Mouse (Mus musculus) lung, postnatal 0 days (tissue): ENCODE measurements at regions not wholly inside any gene's neighbourhood (a gene's known extent, or its start where the extent isn't known, plus 50 kb on each side); places are given as distances from the start of the nearest gene placed in this dataset.
"Not testable (repeated sequence)": the region's sequence is repeated elsewhere in the genome, so short reads cannot be mapped to it uniquely, and the experiment has no call there.

Source experiments
- ATAC-seq: fragments of 200-750 bp; cut with Nextera tagmentation; 2 replicates; pipeline ENCODE4 v1.8.0; 2017; ENCODE audit warnings: moderate library complexity
- DNase-seq: peaks from one replicate; pipeline ENCODE4 v3.0.0-alpha.2; 2016; ENCODE audit warnings: low spot score
- H3K27ac ChIP-seq: fragments of 300-500 bp; sonication (generic); 2 replicates; pipeline ENCODE4 v1.5.1; 2014; ENCODE audit warnings: antibody characterized with exemption, mild to moderate bottlenecking, low read length, mixed read lengths
- H3K27me3 ChIP-seq: fragments of 300-500 bp; sonication (generic); replicated peaks from 2 replicates; pipeline ENCODE4 v1.6.1; 2014; ENCODE audit warnings: low read length, mixed read lengths; ENCODE audit not compliant: insufficient read depth
- H3K36me3 ChIP-seq: fragments of 300-500 bp; sonication (generic); 2 replicates; pipeline ENCODE4 v1.6.1; 2014; ENCODE audit warnings: low read length, mixed read lengths; ENCODE audit not compliant: insufficient read depth
- H3K4me1 ChIP-seq: fragments of 300-500 bp; sonication (generic); 2 replicates; pipeline ENCODE4 v1.6.1; 2014; ENCODE audit warnings: antibody characterized with exemption, low read depth, low read length, mixed read lengths; ENCODE audit not compliant: insufficient read depth
- H3K4me2 ChIP-seq: fragments of 300-500 bp; sonication (generic); replicated peaks from 2 replicates; pipeline ENCODE4 v1.6.1; 2014; ENCODE audit warnings: low read depth, mild to moderate bottlenecking, low read length, moderate library complexity, mixed read lengths
- H3K4me3 ChIP-seq: fragments of 300-500 bp; sonication (generic); 2 replicates; pipeline ENCODE4 v1.5.1; 2014; ENCODE audit warnings: low read depth, low read length
- H3K9ac ChIP-seq: fragments of 300-500 bp; sonication (generic); replicated peaks from 2 replicates; pipeline ENCODE4 v1.6.1; 2014; ENCODE audit warnings: low read depth, mild to moderate bottlenecking
- H3K9me3 ChIP-seq: fragments of 300-500 bp; sonication (generic); 2 replicates; pipeline ENCODE4 v1.6.1; 2016; ENCODE audit warnings: low read length, mixed read lengths
- CTCF ChIP-seq: IDR thresholded peaks from 2 replicates; pipeline ENCODE4 v1.5.1; 2016; ENCODE audit warnings: antibody characterized with exemption, mild to moderate bottlenecking
- EP300 ChIP-seq: IDR thresholded peaks from 2 replicates; pipeline ENCODE4 v1.6.1; 2016; ENCODE audit warnings: antibody characterized with exemption, mild to moderate bottlenecking, control low read depth
- WGBS: fragments of 180-500 bp; shearing (Covaris S2); extraction: QIAGEN DNeasy Blood & Tissue Kit; methylation state at CpG from one replicate; pipeline ENCODE4 v1.1.7; 2014; 5-methylcytosine and 5-hydroxymethylcytosine counted together

GRCm38 (mm10) chr12:113597163-113597562 is 53.5 kb downstream of the Adam6a start:
- H3K4me2 ChIP-seq, H3K36me3 ChIP-seq, H3K4me1 ChIP-seq, H3K27me3 ChIP-seq, H3K9ac ChIP-seq, ATAC-seq, H3K4me3 ChIP-seq, H3K27ac ChIP-seq, DNase-seq, H3K9me3 ChIP-seq: not testable (repeated sequence)
- 71% methylated on average over 5 of the region's 5 CpGs for WGBS

- no peak overlapping the region for H3K9ac ChIP-seq
- TF ChIP-seq EP300 (no peak), CTCF (peak; percentile 53)
- no peak overlapping the region for H3K4me3 ChIP-seq
- no peak for ATAC-seq
- DNase-seq: peak; percentile 4
- H3K9me3 ChIP-seq: no peaks in the 10 kb centered on the region
- no peak overlapping the region for H3K27ac ChIP-seq
- no peaks in the 10 kb centered on the region for H3K4me1 ChIP-seq
- WGBS: 45% methylated on average over 4 of the region's 4 CpGs
- H3K36me3 ChIP-seq: no peaks in the 10 kb centered on the region
- H3K4me2 ChIP-seq: no peak overlapping the region
- H3K27me3 ChIP-seq: no peaks in the 10 kb centered on the region
These were observed 67.2 kb downstream of the Adam6a start for GRCm38 (mm10) chr12:113610924-113611323.

- WGBS: 39% methylated on average over 4 of the region's 4 CpGs
- not testable (repeated sequence) for H3K9ac ChIP-seq, H3K36me3 ChIP-seq, ATAC-seq, H3K4me3 ChIP-seq, H3K4me2 ChIP-seq, H3K4me1 ChIP-seq, H3K9me3 ChIP-seq, DNase-seq, H3K27me3 ChIP-seq, H3K27ac ChIP-seq
- TF ChIP-seq CTCF: 0 out of 2 replicates have a peak, but pooled peaks have one; percentile 6
These were observed 81.5 kb downstream of the Adam6a start for GRCm38 (mm10) chr12:113625221-113625620.

- H3K4me1 ChIP-seq, H3K36me3 ChIP-seq, H3K4me2 ChIP-seq, H3K4me3 ChIP-seq, H3K27me3 ChIP-seq, H3K27ac ChIP-seq, H3K9ac ChIP-seq, ATAC-seq, H3K9me3 ChIP-seq, DNase-seq: not testable (repeated sequence)
- WGBS: 93% methylated on average over 14 of the region's 14 CpGs
These were observed 87.1 kb downstream of the Adam6a start for GRCm38 (mm10) chr12:113630803-113631202.
